8 mouse cellular contexts compared by ENCODE assay signal in genomic region chr12:87471964-87472786, GRCm38 (mm10). TPM values are rescaled to one million over a fixed set of nuclear protein-coding genes. Genes with fewer than 3 reads are reported as not detected.
DNase-seq lines count a peak whose midpoint lies in the region; ATAC-seq lines count a peak whose summit lies in the region.

TSS of gene Snw1 (minus strand) at chr12:87472274.

- peak within 1 kb of the TSS; percentile 71 for H3K4me2 ChIP-seq in lung, embryonic 16.5 days (ENCODE audit: low read depth, low read length)

- H3K4me1 ChIP-seq in lung, embryonic 16.5 days (replicated peaks; ENCODE audit: control insufficient read depth, insufficient read depth, low read length), result peaks cover 8% of the 10 kb centered on the region

- WGBS in lung, embryonic 16.5 days, result 3% methylated on average over 45 of the region's 45 CpGs

- peak within 1 kb of the TSS; percentile 96 for H3K9ac ChIP-seq in lung, embryonic 16.5 days (ENCODE audit: low read length)

- peak within 1 kb of the TSS; percentile 90 for H3K27ac ChIP-seq in lung, embryonic 16.5 days (ENCODE audit: low read length)

- peak; percentile 96 to 99 for ATAC-seq in hematopoietic stem cell, adult 5-6 weeks (replicated peaks in 1 of 2; ENCODE audit: insufficient read depth in 1 of 2, low FRiP score in 2 of 2, low TSS enrichment in 1 of 2, low read depth in 1 of 2, poor library complexity in 2 of 2, severe bottlenecking in 2 of 2)
- peak; percentile 97 for ATAC-seq in lung, embryonic 16.5 days (ENCODE audit: low read depth)

- H3K4me3 ChIP-seq in lung, embryonic 16.5 days (ENCODE audit: low read length), result peak within 1 kb of the TSS; percentile 93

- H3K9me3 ChIP-seq in lung, embryonic 16.5 days (ENCODE audit: control insufficient read depth, low read length), result no peaks in the 10 kb centered on the region

- no peaks in the 10 kb centered on the region for H3K27me3 ChIP-seq in lung, embryonic 16.5 days (ENCODE audit: control insufficient read depth, insufficient read depth, low read depth, low read length)

- peaks cover 7% of the 10 kb centered on the region; the same call in 1 of the 2 replicates for H3K36me3 ChIP-seq in lung, embryonic 16.5 days (ENCODE audit: control insufficient read depth, insufficient read depth, low read length)

- DNase-seq in MEL-GATA-1-ER (ENCODE audit: extremely low read depth, low read depth), result peak; percentile 93
- DNase-seq in cerebellum, adult 8-10 months, result peak; percentile 92
- DNase-seq in forelimb bud, embryonic 11.5 days (ENCODE audit: low read depth, low spot score), result peak; percentile 97
- DNase-seq in layer of hippocampus, adult 9-10 months (ENCODE audit: low spot score), result peak; percentile 86
- peak; percentile 75 for DNase-seq in ovary, postnatal 10 days (ENCODE audit: low spot score)
- DNase-seq in thymus, postnatal 10 days (ENCODE audit: low spot score in 2 of 2), result peak; percentile 87 to 91

RNA-seq across cellular contexts. Expression of gene Snw1, which starts in this region (rescaled TPM):
- 212 and 226 TPM in 2 replicates for total RNA-seq in hematopoietic stem cell, adult 5-6 weeks (2017)
- 115 and 120 TPM in 2 replicates for polyA plus RNA-seq in lung, embryonic 16.5 days (2015; fragmentation: Nextera tagmentation; extraction: Ambion mirVana)

Comparison
In these comparisons a context has a peak if more than half of its experiments do, and no peak if none do; other contexts are left out.
1. Peak in every context shown above with its lines: DNase-seq, ATAC-seq, H3K4me3 ChIP-seq and H3K27ac ChIP-seq.